Mouse (Mus musculus) B cell, adult 67 days (primary cell): ENCODE results near the gene Guf1. TPM values are rescaled to one million over a fixed set of nuclear protein-coding genes. Genes with fewer than 3 reads are reported as not detected.

ENCODE experiments used
- total RNA-seq, 2 experiments: library from RNA; stranded (reverse); gene quantifications; 4 replicates each; pipeline ENCODE4 v1.2.4; 2023

Guf1 gene
- total RNA-seq = 10 to 100 TPM; 24.9 to 26.6 TPM

DNA sequence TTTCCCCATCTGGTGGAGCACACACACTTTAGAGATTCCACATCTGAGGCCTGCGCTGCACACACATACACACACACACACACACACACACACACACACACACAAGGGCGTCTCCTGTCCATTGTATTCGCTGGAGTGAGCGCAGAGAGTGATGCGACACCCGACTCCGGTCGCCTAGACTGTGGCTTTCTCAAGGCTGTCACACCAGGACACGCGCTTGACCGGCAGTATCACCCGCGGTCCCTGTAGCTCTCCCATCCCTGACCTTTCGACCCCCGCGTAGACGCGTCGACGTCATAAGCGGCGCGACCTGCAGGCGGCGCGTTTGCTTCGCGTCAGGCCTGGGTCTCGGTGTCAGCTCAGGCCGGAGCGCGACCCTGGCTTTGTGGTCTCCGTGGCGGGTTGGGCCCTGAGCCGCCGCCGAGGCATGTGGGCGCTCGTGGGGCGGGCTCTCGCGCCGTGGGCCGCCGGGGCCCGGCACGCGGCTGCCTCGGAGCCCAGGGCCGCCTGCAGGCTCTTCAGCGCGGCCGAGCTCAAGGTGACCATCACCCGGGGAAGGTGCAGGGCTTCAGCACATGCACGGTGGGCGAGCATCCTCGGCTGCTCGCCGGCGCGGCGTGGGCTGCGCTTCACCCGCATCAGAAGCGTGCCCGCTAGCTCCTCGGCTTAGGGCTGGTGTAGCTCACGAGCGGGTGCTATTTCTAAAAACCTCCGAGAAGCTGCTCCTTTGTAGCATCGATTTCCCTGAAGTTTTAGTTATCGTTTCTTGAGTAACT, at the start of gene Guf1:
Gene Guf1, plus strand, starts transcription at position 296 of the 776 bp plus-strand sequence.

DNA sequence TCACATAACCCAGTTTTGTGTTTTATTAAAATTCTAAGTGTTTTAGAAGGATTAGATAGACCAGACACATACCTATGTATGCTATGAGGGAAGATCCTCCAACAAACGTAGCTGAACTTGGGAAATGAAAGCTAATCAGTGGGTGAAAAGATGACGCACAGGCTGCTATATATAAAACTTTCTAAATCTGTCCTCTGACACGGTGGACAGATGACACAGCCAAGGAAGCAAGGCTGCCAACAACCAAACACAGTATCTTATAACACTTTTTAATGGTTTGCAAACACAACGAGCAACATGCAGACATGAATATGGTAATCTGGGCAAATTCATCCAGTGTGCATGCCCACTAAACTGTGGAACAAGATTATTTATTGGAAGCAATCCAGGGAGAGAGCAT, 14.2 kb upstream of the Guf1 start, which contains the start of gene Yipf7:
Gene Yipf7, minus strand, starts transcription at position 160 of the 400 bp plus-strand sequence.

DNA sequence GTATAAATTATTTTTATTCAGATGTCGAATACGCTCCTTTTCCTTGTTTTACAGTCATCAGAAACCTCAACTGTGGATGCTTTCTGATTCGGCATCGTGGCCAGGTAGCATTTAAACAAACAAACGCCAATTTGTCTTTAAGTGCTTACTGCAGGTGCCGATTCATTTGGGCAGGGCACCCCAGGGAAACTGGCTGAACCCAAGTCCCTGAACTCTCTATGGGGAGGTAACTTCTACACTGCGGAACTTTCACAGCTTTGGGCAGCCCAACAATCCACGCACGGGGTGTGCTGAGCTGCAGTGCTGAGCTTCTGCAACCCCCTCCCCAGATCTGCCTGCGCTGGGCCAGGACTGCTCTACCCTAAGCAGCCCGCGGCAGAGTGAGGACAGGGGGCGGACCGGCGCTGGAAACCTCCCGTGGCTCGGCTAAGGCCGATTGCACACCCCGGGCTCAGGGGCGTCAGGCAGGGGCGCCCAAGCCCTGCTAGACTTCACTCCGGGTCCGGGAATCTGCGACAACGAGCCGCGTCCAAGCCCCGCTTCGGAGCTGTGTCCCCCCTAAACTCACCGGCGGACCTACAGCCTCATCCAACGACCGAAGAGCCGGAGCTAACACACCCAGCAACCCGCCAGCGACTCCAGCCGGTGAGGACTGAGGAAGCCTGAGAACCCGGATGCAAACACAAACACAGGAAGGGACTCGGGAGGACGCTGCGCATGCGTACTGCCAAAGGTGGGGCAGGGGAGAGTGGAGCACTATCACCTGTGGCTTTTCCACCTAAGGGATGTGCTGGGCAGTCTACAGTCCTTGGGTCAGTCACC, 35.1 kb downstream of the Guf1 start, which contains the start of gene Gnpda2:
Gene Gnpda2, minus strand, starts transcription at position 701 of the 822 bp plus-strand sequence.

Other genes starting within 250 kb of the Guf1 start
- not detected for gene Kctd8, start 215.2 kb upstream of the Guf1 start, total RNA-seq
- gene Yipf7, start 14.3 kb upstream of the Guf1 start, total RNA-seq = not detected
- 10 to 100 TPM; 10.9 to 12.9 TPM for gene Gnpda2, start 35.4 kb downstream of the Guf1 start, total RNA-seq